Mouse (Mus musculus): Measurements from ENCODE around the gene Tenm4.

Gene Tenm4

GRCm38 (mm10) chr7:96878511-96879276 is 707.6 kb downstream of the Tenm4 start:
- DNase-seq (ENCODE audit: extremely low read depth, low read depth, low spot score): no peak

GRCm38 (mm10) chr7:96879593-96879992 is 708.5 kb downstream of the Tenm4 start:
- DNase-seq (ENCODE audit: extremely low read depth, low read depth, low spot score): no peak

GRCm38 (mm10) chr7:96880221-96880944 is 709.3 kb downstream of the Tenm4 start:
- no peak for DNase-seq (ENCODE audit: extremely low read depth, low read depth, low spot score)

- DNase-seq (ENCODE audit: extremely low read depth, low read depth, low spot score): no peak
Observed at GRCm38 (mm10) chr7:96883297-96883696, 712.3 kb downstream of the Tenm4 start.

- DNase-seq (ENCODE audit: extremely low read depth, low read depth, low spot score): no peak
Observed at GRCm38 (mm10) chr7:96887088-96887654, 716.1 kb downstream of the Tenm4 start.

GRCm38 (mm10) chr7:96889061-96890034 is 718.3 kb downstream of the Tenm4 start:
- DNase-seq (ENCODE audit: extremely low read depth, low read depth, low spot score): no peak

- no peak for DNase-seq (ENCODE audit: extremely low read depth, low read depth, low spot score)
Observed at GRCm38 (mm10) chr7:96890035-96890621, 719.1 kb downstream of the Tenm4 start.

GRCm38 (mm10) chr7:96890987-96891386 is 719.9 kb downstream of the Tenm4 start:
- DNase-seq (ENCODE audit: extremely low read depth, low read depth, low spot score): no peak

- DNase-seq (ENCODE audit: extremely low read depth, low read depth, low spot score): no peak
Observed at GRCm38 (mm10) chr7:96899036-96899569, 728.1 kb downstream of the Tenm4 start.

GRCm38 (mm10) chr7:96902183-96902582 is 731.1 kb downstream of the Tenm4 start:
- no peak for DNase-seq (ENCODE audit: extremely low read depth, low read depth, low spot score)

GRCm38 (mm10) chr7:96903088-96903985 is 732.3 kb downstream of the Tenm4 start:
- no peak for DNase-seq (ENCODE audit: extremely low read depth, low read depth, low spot score)

- DNase-seq (ENCODE audit: extremely low read depth, low read depth, low spot score): no peak
Observed at GRCm38 (mm10) chr7:96904442-96904841, 733.4 kb downstream of the Tenm4 start.

GRCm38 (mm10) chr7:96904936-96905335 is 733.9 kb downstream of the Tenm4 start:
- DNase-seq (ENCODE audit: extremely low read depth, low read depth, low spot score): no peak

GRCm38 (mm10) chr7:96905422-96905821 is 734.4 kb downstream of the Tenm4 start:
- no peak for DNase-seq (ENCODE audit: extremely low read depth, low read depth, low spot score)

GRCm38 (mm10) chr7:96906216-96906615 is 735.2 kb downstream of the Tenm4 start:
- DNase-seq (ENCODE audit: extremely low read depth, low read depth, low spot score): no peak

GRCm38 (mm10) chr7:96907971-96908680 is 737.1 kb downstream of the Tenm4 start:
- no peak for DNase-seq (ENCODE audit: extremely low read depth, low read depth, low spot score)

- no peak for DNase-seq (ENCODE audit: extremely low read depth, low read depth, low spot score)
Observed at GRCm38 (mm10) chr7:96909856-96910255, 738.8 kb downstream of the Tenm4 start.

- DNase-seq (ENCODE audit: extremely low read depth, low read depth, low spot score): no peak
Observed at GRCm38 (mm10) chr7:96910310-96910960, 739.4 kb downstream of the Tenm4 start.

Measured in fat pad, adult 2 months (tissue).